Mouse (Mus musculus): ENCODE measurements at regions not wholly inside any gene's neighbourhood (a gene's known extent, or its start where the extent isn't known, plus 50 kb on each side); places are given as distances from the start of the nearest gene placed in this dataset.
A peak's percentile ranks its signal among the peaks of the same experiment; 100 is the strongest.

DNA sequence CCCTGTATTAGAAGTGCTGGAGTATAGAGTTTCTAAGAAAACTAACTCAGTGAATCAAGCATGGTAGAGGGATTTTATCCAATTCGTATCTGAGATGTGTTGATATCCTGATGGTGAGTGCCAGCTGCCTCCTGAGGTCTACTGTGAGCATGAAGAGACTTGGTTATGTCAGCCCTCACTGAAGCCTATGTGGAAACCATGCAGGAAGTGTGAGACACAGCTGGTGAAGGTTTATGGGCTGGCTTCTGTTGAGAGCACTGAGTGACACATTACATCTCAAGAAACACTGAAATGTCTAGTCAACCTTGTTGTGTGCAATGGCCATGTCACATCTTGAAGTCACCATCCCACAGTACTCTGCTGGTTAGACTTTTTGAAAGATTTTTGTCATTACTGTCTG lies 104.6 kb downstream of the Psmg1 start:
- no peak for DNase-seq (ENCODE audit: low spot score)

DNA sequence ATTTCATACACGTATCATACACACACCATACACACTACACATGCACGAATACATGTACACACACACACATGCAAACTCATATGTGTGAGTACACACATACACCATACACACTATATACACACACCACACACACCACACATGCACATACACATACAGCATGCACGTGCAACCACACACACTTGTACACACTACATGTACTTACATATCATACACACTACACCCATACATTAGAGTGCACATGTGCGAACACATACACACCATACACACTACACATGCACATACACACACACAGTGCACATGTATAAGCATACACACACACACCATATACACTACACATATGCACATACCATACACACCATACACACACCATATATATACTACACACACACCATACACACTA lies 117.5 kb downstream of the Psmg1 start:
- DNase-seq (ENCODE audit: low spot score) = no peak

DNA sequence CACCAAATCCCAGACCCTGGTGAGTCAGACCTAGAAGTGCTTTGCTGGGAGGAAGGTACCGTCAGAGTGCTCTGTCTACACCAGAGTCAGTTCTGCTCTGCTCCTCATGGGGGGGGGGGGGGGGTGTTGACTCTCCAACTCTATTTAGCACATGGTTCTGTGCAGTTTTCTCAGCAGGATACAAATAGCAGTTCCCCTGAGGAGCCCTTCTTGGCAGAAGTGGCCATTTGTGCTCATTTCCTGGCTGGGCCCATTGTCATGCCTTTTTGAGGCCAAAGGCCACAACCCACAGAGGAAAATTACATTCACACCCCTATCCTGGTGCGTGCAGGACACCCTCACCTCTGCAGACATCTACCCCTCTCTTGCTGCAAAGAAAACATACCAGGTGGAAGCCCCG lies 118.3 kb downstream of the Psmg1 start:
- peak; percentile 24 for DNase-seq (ENCODE audit: low spot score)

DNA sequence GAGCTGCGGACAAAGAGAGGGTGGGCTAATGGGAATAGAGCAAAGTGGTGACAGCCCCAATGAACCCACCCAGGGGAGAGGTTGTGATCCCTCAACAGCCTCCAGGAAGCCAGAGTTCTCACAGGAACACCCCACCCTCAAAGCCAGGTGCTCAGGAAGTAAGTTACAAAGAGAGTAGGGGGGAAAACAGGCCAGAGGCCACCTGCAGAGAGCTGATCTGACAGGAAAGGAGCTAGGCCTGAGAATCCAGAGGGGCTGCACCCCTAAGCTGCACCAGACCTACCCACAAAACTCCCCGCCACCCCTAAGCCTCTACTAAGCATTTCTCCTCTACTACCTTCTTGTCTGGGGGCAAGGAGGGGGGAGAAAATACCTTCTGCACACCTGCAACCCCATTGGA lies 120.5 kb downstream of the Psmg1 start:
- no peak for DNase-seq (ENCODE audit: low spot score)

DNA sequence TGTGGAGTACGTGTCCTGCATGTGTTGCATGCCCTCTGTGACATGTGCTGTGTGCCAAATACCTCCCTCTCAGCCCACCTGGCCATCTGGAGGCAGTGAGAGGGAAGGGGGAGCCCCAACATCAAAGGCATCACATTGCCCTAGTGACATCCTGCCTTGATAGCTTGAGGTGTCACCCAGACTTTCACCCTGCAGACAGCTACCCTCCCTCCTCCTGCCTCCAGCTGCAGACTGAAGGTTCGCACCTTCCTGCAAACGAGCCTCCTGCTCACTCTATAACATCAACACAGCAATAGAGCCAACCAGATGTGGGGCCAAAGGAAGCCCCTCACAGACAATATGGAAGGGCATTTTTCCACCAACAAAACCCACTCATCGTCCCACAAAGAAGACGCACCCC lies 121.3 kb downstream of the Psmg1 start:
- no peak for DNase-seq (ENCODE audit: low spot score)

DNA sequence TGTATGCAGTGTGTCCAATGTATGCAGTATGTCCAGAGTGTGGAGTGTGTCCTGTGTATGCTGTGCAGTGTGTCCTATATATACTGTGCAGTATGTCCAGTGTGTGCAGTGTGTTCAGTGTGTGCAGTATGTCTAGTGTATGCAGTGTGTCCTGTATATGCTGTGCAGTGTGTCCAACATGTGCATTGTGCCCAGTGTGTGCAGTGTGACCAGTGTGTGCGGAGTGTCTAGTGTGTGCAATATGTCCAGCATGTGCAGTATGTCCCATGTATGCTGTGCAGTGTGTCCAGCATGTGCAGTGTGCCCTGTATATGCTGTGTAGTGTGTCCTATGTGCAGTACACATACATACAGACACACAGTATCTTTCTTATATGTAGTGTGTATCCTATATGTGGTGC lies 121.9 kb downstream of the Psmg1 start:
- DNase-seq (ENCODE audit: low spot score) = no peak

DNA sequence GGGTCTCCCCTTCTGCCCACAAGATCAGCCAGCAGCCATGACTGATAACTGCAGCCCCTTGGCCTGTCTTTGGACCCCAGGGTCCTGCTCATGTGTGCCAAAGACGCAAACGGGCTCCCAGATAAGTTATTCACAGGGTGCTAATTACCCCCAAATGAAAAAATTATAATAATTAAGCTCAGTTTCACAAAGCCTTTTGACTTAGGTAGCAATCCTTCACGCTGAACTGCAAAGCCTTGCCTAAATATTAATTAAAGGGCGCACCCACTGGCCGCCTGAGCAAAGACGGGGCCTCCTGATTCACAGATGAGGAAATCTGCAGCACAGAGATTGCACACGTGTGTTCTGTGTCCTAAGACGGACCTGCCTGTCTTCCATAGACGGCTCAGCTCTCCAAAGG lies 123.2 kb downstream of the Psmg1 start:
- DNase-seq (ENCODE audit: low spot score) = no peak

DNA sequence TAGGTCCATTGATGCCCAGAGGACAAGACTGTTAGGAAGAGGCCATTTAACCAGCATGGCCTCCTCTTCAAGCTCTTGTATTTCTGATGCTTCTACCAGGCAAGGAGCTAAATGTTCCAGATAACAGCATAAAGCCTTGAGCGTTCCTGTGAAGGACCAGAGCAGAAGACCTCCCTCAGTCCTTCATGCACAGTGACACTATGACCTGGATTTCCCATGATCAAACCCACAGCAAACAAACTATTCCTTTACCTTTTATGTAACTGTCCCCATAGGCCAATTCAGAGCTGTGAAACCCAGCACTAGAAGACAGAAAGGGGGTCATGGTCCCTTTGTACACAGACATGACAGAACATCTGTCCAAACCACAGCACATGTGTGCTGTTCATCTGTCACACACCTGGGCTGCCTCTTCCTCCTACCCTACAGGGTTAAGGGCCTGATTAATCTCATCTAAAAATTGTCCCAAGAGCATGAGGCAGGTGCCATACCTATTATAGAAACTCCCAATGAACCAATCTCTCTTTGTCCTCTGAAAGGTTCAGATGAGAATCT lies 123.8 kb downstream of the Psmg1 start:
- DNase-seq (ENCODE audit: low spot score) = no peak

DNA sequence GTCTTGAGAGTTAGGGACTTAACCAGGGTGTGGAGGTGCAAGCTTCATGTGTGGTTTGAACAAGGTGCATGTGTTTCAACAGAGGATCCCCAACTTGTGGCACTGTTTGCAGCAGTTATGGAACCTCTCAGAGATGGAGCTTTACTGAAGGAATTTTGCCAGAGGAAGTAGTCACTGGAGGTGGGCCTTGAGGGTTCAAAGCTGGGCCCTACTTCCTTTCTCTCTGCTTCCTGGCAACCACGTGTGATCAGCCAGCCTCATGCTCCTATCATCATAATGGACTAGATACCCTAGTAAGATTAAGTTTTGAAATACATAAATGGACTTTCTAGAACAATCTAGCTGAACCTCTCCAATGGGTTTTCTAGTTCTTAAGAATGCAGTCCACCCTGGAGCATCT lies 125.2 kb downstream of the Psmg1 start:
- DNase-seq (ENCODE audit: low spot score) = no peak

DNA sequence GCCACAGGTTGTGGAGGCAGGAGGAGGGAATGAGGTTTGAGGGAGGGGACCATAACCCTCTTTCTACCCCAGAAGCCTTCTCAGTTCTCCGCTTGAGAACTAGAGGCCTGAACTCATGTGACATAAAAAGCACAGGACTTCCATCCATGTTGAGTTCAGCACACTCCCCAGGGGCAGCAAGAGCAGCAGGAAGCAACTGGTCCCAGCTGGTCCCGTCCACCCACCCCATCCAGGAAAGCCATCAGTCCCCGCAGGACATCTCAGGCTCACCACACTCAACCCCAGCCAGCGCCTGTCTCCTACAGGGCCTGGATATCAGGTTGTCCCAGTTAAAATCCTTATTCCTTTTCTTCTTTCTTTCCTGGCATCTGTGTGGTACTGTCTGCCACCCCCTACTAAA lies 126.1 kb downstream of the Psmg1 start:
- DNase-seq (ENCODE audit: low spot score) = no peak

DNA sequence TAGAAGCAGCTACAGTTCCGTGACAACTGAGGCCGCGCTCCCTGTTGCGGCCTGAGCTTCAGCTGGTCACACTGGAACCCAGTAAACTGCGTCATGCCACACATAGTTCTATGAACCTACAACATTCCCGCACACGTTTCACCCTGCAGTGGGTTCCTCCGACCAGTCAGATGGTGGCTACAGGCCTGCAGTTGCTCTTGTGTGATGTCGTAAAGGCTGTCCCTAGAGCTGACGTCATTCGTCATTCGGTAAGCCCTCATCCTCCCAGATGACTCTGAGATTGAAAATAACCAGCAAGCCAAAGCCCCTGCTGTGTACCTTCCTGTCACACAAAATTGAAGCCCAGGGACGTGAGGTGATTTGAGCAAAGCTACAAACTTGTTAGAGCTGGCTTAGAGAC lies 126.7 kb downstream of the Psmg1 start:
- no peak for DNase-seq (ENCODE audit: low spot score)

DNA sequence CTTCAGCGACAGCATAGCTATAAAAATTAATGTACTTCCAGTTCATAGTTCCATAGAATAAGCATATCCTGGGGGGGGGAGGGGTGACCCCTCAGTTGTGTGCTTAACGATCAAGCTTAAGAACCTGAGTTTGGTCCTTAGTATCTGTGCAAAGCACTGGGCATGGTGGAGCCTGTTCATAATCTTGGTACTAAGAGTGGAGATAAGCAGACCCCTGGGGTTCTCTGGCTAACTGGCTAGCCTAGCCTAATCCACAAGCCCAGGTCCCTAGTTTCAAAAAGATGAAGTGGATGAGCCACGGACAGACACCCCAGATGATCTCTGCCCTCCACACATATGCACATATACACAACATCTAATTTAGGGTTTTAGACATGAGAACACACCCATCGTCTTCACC lies 127.2 kb downstream of the Psmg1 start:
- no peak for DNase-seq (ENCODE audit: low spot score)

DNA sequence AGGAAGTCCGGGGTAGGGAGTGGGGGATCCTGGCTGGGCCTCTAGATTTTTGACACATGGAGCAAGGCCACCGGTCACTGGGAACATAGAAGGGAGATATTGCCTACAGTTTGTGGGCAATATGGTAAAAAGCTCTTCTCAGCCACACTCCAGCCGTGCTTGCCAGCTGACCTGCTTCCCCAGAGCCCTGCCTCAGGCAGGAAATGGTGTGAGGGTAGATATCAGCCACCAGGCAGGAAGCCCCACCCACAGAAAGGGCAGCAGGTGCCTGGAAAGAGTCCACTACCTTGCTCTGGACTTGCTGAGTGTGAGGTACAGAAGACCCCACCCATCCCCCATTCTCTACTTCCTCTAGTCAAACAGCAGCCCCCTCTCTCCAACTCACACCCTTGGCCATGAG lies 128.1 kb downstream of the Psmg1 start:
- DNase-seq (ENCODE audit: low spot score) = peak; percentile 20

DNA sequence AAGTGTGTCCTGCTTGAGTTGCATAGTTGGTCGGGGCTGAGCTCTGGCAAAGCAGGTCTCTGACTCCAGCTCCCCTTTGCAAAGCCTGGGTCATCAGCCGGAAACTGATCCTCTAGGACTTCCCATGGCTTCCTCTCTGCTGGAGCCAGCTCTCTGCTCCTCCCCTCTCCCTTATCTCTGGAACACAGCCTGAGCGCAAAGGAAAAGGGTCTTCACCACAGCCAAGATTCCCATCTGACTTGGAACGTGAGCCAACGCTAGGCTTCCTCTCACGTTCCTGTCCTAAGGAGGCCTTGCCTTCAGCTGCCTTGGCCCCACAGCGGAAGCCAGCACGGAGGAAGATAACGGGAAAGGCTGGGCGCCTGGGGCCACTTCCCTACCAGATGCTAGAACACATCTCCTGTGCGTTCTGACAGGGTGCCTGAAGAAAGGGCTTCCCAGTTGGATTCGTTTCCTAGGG lies 129.5 kb downstream of the Psmg1 start:
- DNase-seq (ENCODE audit: low spot score) = peak; percentile 26

DNA sequence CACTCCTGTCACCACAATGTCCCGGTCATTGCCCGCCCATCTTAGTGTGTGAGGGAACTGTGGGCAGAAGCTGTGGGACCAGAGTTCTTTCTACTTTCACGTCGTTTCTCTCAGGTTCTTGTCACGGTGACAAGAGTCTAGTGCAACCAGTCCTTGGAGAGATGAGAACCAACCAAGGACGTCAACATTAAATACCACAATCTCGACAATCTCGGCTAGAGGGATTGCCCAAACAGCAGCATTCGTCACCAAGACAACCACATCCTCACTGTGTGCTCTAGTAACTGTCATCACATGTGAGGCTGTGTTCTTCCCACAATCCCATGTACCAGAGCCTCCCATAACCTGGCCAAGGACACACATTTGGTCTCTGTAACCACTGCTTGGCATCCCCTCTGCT lies 129.9 kb downstream of the Psmg1 start:
- DNase-seq (ENCODE audit: low spot score) = no peak

DNA sequence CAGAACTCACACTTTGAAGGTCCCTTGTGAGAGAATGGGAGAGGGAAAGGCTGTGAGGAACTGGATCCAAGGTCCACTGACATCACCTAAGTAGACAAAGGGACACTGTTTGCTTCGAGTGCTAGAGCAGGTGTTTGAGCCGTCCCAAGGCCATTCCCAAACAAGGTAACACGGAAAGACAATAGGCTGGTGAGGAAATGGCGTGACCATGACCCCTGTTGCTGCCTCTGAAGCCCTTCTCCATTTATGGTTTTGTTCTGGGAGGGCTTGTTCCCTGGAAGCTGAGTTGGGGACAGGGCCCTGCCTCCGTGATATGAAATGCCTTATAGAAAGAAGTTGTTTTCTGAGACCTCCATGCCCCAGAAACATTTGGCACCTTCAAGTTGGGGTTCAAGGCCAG lies 130.6 kb downstream of the Psmg1 start:
- no peak for DNase-seq (ENCODE audit: low spot score)

DNA sequence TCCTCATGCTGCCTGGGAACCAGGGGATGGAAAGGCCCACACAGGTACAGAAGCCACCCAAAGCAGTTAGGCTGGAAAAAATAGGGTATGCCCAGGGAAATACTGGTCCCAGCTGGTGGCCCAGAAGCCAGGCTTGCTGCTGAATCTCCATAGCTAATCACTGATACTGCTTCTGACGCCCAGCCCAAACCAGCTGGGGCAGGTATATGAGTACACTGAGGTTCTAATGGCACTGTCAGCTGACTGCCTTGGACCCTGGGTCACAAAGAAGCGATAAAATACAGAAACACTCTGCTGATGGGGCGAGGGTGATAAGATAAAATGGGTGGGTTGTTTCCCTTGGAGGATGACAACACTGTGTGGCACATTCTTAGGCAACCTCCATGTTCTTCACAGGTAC lies 133.4 kb downstream of the Psmg1 start:
- no peak for DNase-seq (ENCODE audit: low spot score)

DNA sequence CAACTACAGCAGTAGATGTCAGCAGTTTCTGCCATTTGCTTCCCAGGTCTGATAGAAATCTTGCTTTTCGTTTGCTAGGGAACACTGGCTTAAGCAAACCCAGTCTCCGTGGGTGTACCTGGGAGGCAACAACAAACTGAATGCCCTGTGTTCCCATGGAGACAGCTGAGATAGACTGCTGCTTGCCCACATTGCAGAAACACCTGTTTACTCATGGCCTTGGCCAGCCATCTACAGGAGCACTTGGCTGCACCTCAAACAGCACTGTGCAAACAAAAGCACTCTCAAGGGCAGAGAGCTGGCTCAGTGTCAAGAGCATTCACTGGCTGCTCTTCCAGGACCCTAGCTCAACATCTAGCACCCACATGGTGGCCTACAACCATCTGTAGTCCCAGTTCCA lies 135.5 kb downstream of the Psmg1 start:
- DNase-seq (ENCODE audit: low spot score) = no peak

DNA sequence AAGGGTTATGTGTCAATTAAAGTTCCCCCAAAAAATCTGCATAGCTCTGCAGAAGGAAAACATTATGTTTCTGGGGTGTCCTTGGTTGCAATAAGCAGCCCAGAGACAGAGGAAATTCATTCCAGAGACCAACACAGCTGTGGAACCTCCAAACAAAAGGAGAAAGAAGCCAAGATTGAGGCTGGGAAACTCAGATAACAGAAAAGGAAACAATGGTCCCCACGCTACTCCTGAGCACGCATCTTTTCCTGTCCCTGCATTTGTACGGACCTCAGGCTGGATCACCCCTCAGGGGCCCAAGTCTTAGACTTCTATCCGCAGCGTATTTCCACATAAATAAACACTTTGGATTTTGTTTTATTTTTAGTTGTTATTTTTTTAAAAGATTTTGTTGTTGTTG lies 138.9 kb downstream of the Psmg1 start:
- no peak for DNase-seq (ENCODE audit: low spot score)

DNA sequence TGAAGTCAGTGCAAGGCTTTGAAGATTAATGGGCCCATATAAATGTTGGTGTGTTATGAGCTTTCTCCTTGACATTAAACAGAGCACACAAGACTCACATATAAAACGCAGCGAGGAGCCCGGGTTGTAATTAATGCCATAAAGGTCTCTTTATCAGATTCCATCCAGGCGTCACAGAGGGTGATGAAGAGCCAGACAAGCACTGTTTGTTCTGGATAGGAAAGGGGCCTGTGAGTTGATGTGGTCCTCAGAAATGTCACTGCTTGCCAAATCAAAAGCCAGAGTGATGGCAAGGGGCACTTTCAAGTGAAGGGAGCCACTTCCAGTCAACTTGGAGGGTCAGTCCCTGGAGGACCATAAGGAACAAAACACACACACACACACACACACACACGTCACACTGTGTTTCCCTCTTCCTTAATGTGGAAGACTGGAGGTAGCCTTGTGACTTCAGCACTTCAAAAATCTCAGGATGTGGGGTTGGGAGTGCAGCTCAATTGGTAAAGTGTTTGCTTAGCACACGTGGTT lies 142.1 kb downstream of the Psmg1 start:
- DNase-seq (ENCODE audit: low spot score) = no peak

DNA sequence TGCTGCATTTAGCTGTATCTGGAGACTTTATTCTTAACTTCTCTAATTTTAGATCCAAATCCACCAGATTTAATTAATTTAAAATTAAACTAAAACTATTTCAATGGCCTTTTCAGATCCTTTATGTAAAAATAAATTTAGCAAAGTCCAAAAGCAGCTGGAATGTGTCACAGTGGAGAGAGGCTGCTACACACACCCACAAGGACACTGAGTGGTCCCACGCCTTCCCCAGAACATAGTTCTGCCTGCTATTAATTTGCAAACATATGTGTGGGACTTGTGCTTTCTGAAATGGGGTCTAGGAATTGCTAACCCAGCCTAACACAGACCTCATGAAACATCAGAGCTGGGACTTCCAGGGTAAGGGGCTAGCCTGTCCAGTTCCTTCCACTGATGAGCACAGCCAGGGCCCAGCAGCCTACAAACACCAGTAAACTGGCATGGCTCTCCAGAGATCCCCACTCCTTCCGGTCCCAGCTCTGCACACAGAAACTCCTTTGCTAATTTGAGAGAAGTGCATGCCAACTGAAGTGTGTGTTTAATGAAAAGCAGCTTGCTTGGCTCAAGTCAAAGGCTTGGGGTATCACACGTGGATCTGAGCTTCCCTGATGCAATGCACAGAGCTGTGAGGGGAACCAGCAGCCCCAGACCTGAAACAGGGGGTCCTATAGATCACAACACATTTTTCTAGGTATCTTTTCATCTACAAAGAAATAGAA lies 142.8 kb downstream of the Psmg1 start:
- no peak for DNase-seq (ENCODE audit: low spot score)

DNA sequence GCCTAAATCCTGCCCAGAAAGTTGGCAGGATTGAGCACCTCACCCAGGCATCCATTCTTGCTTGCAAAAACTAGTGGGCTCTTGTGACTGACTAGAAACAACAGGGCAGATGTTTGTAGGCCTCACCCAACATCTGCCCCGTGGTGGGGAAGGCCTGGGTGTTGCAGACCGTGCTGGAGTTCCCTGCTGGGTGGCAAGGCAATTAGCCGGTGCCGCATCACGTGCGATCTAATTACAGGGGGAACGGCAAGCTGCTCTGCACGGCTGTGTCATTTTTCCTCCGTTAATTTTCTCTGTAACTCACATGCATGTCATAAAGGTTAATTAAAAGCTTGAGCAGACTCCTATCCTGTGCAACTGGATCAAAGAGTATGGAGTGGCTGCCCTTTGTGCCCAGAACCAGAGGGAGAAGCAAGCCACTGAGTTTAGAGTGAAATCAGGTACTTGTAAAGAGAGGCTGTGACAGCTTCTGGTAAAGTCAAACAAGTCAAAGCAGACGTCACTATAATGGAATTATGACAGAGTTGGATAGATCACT lies 143.5 kb downstream of the Ets2 start:
- no peak for DNase-seq (ENCODE audit: low spot score)

DNA sequence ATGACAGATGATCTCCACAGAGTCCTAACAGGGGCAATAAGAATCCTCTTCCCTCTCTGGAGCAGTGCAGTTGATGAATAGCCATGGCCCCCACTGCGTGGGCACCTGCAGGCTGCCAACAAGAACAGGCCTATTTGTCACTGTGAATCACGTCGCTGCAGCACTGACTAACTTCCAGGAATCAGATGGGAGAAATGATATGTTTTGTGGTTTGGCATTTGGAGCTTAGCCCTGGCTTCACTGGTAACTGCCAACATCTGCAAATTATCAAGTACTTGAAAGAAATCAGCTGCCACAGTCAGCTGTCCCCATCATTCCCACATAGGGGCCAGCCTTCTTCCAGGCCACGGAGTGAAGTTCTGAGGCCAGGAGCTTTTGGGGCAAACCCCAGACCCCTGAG lies 142.8 kb downstream of the Ets2 start:
- peak; percentile 38 for DNase-seq (ENCODE audit: low spot score)
